Mouse (Mus musculus) megakaryocyte progenitor cell, adult 5-6 weeks (primary cell): ENCODE data around the gene Ppia. TPM values are rescaled to one million over a fixed set of nuclear protein-coding genes. Genes with fewer than 3 reads are reported as not detected.
A peak's percentile ranks its signal among the peaks of the same experiment; 100 is the strongest.
"Not testable (repeated sequence)": the region's sequence is repeated elsewhere in the genome, so short reads cannot be mapped to it uniquely, and the experiment has no call there.

Experiments
- ATAC-seq: replicated peaks from 2 replicates; pipeline ENCODE4 v1.8.0; 2016; ENCODE audit warnings: mild to moderate bottlenecking, moderate TSS enrichment, inconsistent platforms; ENCODE audit not compliant: poor library complexity
- total RNA-seq, 2 experiments: library from RNA; stranded (forward) in 1 of 2; stranded (reverse) in 1 of 2; fragments of 157-497, 149-512 nt in 1 of 2; fragments of 200-1000 nt in 1 of 2; gene quantifications; 2 replicates each; pipeline versions ENCODE4 v1.2.3 to v1.2.4; 2015 to 2017

Gene Ppia
- total RNA-seq (2015) (5,512 and 5,729 TPM in 2 replicates), total RNA-seq (2017) (1,825 and 2,581 TPM in 2 replicates)

- peak; percentile 62 for ATAC-seq
These were observed at the start of gene Ppia for GRCm38 (mm10) chr11:6414751-6415550. Gene Ppia, plus strand, starts transcription at chr11:6415443.

GRCm38 (mm10) chr11:6365885-6366284 is 49.4 kb upstream of the Ppia start:
- ATAC-seq = peak; percentile 99

- no peak for ATAC-seq
These were observed 48.8 kb upstream of the Ppia start for GRCm38 (mm10) chr11:6366434-6366833.

GRCm38 (mm10) chr11:6367156-6367555 is 48.1 kb upstream of the Ppia start:
- ATAC-seq = no peak

GRCm38 (mm10) chr11:6367986-6368385 is 47.3 kb upstream of the Ppia start:
- not testable (repeated sequence) for ATAC-seq

GRCm38 (mm10) chr11:6371376-6372155 is 43.7 kb upstream of the Ppia start:
- ATAC-seq = no peak

GRCm38 (mm10) chr11:6372784-6373183 is 42.5 kb upstream of the Ppia start:
- ATAC-seq = no peak

GRCm38 (mm10) chr11:6380916-6381315 is 34.3 kb upstream of the Ppia start:
- no peak for ATAC-seq

GRCm38 (mm10) chr11:6388126-6388725 is 27.0 kb upstream of the Ppia start:
- no peak for ATAC-seq

- peak; percentile 82 for ATAC-seq
These were observed 26.4 kb upstream of the Ppia start, which contains the start of gene Zmiz2 for GRCm38 (mm10) chr11:6388726-6389413. Gene Zmiz2, plus strand, starts transcription at chr11:6389074.

GRCm38 (mm10) chr11:6389483-6389921 is 25.7 kb upstream of the Ppia start:
- peak; percentile 11 for ATAC-seq

GRCm38 (mm10) chr11:6390376-6391053 is 24.7 kb upstream of the Ppia start:
- ATAC-seq = no peak

- peak; percentile 20; the same call in 1 of the 2 replicates for ATAC-seq
These were observed 23.5 kb upstream of the Ppia start for GRCm38 (mm10) chr11:6391516-6392276.

GRCm38 (mm10) chr11:6392857-6393256 is 22.4 kb upstream of the Ppia start:
- ATAC-seq = no peak

- ATAC-seq = no peak
These were observed 21.4 kb upstream of the Ppia start for GRCm38 (mm10) chr11:6393866-6394265.

- ATAC-seq = no peak
These were observed 19.7 kb upstream of the Ppia start for GRCm38 (mm10) chr11:6395565-6395964.

GRCm38 (mm10) chr11:6398141-6398540 is 17.1 kb upstream of the Ppia start:
- no peak for ATAC-seq

GRCm38 (mm10) chr11:6402515-6403510 is 12.4 kb upstream of the Ppia start:
- peak; percentile 78 for ATAC-seq
